Mouse (Mus musculus) frontal cortex, postnatal 25 days (tissue): Measurements from ENCODE around the gene 2410004B18Rik.
A peak's percentile ranks its signal among the peaks of the same experiment; 100 is the strongest.
"Not testable (repeated sequence)": the region's sequence is repeated elsewhere in the genome, so short reads cannot be mapped to it uniquely, and the experiment has no call there.

ENCODE experiments used
- DNase-seq, 2 experiments: peaks; one replicate each; pipeline ENCODE4 v3.0.0; 2022; ENCODE audit warnings: low spot score in 2 of 2

Gene 2410004B18Rik

DNA sequence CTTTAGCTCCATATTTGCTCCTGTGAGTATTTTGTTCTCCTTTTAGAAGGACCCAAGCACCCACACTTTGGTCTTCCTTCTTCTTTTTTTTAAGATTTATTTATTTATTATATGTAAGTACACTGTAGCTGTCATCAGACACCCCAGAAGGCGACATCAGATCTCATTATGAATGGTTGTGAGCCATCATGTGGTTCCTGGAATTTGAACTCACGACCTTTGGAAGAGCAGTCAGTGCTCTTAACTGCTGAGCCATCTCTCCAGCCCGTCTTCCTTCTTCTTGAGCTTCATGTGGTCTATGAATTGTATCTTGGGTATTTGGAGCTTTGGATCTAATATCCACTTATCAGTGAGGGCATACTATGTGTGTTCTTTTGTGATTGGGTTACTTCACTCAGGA, 27.8 kb downstream of the 2410004B18Rik start:
- not testable (repeated sequence) for DNase-seq

DNA sequence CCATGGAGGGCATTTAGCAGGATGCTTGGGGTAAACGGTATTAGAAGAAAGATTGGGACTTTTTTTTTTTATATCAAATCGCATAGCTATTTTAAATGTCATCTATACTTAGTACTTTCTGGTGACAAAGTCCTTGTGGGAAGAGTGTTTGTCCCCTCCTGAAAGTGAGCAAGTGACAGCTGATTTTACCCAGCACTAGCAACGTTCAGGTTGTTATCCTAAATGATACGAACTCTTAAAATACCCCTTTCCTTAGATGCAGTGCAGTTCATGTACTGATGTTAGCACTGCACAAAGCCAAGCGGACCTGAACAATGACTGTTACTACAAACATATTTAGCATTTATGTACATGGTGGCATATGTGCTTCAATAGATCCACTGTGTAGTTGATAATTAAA, 29.0 kb downstream of the 2410004B18Rik start:
- DNase-seq: no peak

DNA sequence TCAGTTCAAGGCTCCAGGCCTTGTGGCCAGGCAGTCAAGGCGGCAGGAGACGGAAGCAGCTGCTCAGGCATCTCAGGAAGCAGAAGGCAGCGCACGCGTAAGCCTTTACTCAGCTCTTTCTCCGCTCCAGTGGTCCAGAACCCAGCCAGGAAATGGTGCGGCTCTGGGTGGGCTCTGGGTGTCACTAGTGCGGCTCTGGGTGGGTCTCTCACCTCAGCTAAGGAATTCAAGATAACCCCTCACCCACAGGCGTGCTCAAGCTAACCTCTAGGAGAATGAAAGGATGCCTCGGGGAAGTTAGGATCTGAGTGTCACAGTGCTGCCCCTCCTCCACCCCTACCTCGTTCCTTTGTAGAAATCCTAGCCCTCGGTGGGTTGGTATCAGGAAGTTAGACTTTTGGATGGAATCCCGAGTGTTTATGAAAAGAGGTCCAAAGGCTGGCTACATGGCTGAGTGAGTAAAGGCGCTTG, 31.3 kb downstream of the 2410004B18Rik start:
- DNase-seq: no peak

DNA sequence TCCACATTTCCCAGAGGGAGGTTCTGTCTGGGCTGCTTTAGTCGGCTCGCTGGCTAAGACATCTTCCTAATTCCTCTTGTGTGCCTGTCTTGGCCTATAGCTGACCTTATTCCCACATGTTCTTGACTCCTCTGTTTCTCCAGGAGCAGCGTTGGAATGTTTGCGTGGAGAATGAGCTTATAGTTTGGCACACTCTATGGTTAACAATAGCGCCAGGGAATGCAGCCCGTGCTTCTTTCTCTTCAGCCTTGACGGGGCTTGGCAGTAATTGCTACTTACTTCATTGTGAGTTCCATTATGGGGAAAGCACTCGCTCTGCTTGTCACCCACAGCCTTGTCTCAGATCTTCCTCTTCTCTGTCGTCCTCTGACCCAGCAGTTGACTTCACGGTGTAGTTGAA, 33.7 kb downstream of the 2410004B18Rik start:
- no peak for DNase-seq

DNA sequence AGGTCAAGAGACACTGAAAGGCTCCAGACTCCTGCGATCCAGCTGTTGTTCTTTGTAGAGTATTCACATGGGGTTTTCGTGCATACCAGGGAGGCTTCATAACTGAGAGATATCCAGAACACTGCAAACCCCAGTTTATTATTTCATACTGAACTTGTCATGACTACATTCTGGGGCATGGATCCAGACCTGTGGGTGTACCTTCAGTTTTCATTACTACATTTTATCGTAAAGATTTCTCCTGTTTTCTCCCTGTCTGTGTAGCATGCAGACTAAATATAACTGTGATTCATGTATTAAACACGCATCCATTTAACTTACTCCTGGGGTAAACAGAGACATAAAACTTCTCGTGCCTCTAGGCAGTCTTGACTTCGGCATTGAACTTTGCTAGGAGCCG, 37.2 kb downstream of the 2410004B18Rik start:
- no peak for DNase-seq

DNA sequence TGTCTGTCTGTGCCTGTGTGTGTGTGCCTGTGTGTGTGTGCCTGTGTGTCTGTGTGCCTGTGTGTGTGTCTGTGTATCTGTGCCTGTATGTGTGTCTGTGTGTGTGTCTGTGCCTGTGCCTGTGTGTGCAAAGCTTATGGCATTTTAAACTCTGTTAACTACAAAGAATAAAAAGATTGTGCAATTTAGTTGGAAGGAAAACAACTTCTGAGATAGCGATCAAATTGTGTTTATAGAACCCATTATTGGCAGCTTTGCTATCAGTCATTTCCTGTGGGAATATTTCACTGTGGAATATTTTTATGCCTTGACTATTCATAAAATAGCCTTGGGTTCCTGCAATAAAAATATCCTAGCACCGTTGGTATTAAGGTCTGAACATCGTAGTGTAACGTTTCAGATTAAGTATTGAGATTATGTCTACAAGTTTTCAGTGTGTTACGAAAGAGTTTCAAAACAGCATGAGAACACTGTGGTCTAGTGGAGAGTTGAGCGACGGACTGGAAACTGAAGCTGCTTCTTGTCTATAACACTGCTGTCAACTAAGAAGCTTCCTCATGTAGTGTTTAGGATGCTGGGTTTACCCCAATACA, 47.6 kb downstream of the 2410004B18Rik start:
- DNase-seq: no peak

DNA sequence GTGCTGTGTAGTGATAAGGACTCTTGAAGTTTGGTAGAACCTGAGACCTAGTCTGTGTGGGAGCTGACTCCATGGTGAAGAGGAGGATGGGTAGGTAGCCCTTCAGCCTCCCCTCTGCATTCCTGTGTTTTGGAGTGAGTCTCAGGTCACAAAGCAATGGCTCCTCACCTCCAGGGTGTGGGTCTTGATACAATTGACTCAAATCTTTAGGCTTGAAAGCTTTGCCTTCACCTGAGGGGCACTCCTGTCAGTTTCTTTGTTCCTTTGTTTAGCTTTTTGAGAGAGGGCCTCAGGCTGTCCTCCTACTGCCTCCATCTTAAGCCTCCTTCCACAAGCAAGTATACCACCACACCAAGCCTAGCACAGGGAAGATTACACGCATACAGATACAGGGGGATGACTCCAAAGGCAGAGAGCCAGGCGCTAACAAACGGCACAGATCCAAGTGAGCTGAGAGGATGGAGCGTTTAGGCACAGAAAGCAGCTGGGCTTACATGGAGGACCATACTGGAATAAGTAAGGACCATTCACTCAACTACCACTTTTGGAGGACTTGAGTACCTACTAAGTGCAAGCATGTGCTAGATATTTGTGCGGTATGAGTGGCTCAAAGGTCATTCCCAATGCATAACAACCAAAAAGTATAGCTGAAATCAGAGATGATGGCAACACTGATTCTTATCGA, 48.6 kb downstream of the 2410004B18Rik start:
- DNase-seq: no peak

DNA sequence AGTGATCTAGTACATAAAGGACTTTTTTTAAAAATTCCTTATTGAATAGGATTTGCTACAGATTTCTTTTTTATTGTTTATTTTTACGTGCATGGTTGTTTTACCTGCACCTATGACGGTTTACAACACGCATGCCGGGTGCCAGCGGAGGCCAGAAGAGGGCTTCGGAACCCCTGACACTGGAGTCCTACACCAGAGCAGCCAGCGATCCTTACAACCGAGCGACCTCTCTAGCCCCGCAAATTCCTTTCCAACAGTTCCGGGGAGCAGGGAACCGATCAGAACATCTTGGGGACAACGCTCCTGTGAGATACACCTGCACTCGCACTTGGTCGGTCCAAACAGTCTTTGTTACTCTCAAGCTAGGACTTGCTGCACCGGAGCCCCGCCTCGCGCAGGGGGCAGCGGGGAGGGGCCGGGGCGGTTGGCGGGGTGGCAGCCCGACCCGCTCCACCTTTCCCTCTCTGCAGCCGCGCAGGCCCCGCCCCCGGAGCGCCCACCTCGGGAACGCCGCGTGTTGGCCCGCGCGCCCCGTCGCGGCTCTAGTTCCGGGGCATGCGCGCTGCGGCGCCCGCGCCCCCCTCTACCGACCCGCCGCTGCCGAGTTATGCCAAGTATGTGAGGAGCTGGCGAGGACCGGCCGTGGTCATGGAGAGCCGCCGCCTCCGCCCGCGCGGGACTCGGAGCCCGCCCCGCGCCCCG, 49.6 kb downstream of the 2410004B18Rik start, which contains the start of gene Syde2:
TSS of gene Syde2 (plus strand) at position 603 of the 702 bp plus-strand sequence.
- DNase-seq: peak; percentile 20 to 25

DNA sequence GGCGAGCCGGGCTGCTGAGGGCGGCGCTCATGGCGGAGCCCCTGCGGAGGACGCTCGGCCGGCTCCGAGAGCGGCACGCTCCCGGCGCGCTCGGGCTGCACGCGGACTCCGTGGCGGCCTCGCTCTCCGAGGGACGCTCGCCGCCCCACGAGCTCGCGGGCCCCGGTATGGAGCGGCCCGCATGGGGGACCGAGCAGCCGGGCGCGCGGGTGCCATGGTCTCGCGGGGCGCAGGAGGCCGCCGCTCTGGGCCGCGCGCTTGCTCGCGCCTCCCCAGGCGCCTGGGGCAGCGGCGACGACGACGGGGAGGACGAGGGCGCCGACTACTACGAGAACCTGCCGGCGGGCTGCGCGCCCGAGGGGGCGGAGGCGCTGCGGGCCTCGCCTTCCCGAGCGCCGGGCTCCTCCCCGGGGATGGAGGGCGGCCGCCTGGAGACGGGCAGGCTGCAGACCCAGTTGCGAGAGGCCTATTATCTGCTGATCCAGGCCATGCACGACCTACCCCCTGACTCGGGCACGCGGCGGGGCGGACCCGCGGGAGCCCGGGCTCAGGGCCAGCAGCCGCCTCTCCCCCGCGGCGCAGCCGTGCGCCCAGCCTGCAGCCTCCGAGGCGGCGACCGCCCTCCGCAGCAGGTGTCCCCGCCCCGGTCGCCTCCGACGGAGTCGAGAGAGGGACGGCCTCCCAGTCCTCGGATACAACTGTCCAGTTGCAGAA, 50.3 kb downstream of the 2410004B18Rik start:
- peak; percentile 14 to 16 for DNase-seq

DNA sequence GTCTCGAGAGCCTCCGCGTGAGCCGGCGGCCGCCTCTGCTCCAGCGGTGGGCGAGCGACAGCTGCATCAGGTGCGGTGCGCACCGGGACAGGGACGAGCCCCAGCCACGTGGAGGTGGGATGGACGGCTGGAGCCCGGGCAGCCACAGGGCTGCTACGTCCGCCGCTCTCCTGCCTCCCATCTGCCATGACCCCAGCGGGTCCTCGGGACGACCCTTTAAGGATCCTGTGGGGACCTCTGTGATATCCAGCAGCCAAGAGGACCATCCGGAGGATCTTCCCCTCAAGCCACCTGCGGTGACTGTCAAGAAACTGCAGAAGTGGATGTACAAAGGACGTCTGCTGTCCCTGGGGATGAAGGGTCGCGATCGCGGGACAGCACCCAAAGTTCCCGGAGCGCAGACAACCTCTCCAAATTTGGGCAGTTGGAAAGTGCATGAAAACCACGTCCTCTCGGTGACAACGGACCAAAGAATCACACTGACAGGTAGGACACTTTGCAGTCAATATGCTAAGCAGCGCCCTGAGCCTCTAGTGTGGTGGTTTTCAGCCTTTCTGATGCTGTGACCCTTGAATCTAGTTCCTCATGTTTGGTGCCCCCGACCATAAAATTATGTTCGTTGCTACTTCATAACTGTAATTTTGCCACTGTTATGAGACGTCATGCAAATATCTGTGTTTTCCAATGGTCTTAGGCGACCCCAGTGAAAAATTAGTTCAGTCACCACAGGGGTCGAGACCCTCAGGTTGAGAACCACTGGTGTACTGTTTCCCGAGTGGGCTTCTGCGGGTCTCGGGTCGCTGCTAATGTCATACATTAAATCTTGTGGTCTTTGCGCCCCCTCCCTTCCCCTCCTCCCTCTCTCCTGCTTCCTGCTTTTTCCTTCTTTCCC, 51.1 kb downstream of the 2410004B18Rik start:
- no peak for DNase-seq

DNA sequence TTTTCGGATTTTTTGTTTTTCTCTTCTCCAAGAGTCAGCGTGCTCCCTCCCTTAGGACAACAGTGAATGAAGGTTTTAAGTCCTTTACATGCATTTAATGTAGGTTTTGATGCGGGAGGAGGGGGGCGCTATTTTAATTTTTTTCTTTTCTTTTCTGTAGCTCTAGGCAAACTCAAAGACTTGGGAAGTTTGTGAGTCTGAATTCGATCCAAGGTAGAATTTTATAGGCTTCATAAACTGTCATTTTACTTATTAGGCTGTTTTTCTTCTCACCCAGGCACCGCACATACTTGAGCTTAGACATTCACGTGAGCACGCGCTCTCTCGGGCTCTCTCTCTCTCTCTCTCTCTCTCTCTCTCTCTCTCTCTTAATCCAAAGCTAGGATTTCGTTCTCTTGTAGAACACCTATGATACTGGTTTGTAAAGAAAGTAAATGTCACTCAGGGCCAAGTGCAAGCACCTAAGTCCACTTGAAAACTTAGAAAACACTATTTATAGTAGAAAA, 51.8 kb downstream of the 2410004B18Rik start:
- no peak for DNase-seq

DNA sequence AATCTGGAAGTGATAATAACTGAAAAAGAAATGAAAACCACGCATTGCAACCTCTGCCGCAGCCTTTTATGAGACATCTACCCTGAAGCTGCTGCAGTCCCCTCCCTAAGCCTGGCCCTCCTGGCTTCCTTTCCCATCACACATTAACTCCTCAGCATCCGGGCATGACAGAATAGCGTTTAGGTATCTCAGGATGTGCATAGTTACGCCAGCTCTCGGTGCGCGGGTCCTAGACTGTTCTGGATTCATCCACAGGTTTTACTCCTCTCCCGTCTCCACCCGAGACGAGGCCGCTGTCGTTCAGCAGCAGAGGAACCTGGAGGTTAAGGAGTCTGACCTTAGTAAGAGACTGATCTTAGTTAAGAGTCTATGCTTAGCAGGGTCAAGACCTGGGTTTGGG, 53.3 kb downstream of the 2410004B18Rik start:
- DNase-seq: no peak

DNA sequence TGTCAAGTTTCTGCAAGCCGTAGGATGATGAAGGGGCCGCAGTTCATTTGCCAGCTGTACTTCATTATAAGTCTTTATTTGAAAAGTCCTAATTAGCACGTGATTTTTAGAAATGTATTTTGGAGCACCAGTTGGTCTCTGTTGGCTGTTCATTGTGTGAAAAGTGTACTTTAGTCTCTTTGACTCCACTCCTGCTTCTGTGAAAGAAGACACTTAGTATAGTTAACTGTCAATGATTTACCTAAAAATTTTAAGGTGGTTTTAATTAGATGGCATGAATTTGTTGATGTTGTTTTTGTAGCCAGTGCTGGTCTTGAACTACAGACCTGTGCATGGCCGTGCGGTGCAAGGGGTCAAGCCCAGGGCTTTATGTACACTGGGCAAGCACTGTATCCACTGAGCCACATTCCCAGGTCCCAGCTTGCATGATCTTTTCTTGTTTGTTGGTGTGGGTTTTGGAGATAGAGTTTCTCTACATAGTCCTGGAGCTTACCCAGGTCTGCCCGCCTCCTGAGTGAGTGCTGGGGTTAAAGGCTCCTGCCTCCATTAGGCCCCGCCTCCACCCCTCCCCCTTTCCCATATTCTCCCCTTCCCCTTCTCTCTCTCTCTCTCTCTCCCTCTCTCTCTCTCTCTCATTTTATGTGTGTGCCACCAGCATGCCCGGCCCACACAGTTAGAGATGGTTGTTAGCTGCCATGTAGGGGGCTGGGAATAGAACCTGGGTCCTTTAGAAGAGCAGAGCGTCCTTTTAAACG, 54.3 kb downstream of the 2410004B18Rik start:
- no peak for DNase-seq

DNA sequence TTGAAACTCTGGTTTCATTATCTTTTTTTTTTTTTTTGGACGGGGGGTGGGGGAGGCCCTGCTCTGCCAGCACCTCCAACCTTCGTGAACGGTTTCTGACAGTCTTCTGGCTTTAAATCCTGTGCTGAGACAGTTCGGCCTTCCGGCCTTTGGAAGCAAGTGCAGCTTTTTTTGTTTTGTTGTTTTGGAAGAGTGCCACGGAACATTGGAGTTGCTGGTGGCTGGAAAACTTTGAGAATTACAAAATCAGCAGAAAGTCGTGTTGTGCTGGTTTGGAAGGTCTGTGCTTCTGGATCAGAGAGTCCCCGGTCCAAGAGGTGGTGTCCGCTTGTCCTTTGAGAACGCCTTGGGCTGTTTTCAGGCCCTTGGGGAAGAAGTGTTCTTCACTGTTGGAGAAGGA, 55.0 kb downstream of the 2410004B18Rik start:
- no peak for DNase-seq

DNA sequence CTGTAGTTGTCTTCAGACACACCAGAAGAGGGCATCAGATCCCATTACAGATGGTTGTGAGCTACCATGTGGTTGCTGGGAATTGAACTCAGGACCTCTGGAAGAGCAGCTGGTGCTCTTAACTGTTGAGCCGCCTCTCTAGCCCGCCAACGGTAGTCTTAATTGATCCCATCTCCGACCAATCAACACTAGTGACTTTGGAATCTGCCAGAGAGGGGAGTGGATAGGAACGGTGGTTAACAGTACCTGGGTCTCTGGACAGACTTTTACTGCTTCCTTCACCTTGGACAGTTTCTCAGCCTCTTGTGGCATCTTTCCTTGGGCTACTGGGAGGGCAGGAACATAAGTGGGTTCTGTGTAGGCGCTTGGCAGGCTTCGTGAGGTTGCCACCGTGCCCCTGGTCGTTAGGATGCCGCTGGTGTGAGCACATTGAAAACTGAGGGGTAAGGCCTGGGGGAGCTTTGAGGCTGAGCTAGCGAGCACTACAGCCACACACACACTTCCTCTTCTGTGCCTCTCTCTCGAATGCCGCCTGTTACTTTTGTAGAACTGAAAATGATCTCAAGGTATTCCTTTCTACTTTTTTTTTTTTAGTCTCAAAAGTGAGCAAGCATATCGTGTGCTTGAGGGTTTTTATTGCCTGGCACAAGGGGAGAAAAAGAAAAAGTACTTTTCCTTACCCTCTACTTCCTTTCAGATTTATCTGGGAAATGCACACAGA, 55.8 kb downstream of the 2410004B18Rik start:
- no peak for DNase-seq
